Mouse (Mus musculus): ENCODE results near the gene Tbcd.

DNA sequence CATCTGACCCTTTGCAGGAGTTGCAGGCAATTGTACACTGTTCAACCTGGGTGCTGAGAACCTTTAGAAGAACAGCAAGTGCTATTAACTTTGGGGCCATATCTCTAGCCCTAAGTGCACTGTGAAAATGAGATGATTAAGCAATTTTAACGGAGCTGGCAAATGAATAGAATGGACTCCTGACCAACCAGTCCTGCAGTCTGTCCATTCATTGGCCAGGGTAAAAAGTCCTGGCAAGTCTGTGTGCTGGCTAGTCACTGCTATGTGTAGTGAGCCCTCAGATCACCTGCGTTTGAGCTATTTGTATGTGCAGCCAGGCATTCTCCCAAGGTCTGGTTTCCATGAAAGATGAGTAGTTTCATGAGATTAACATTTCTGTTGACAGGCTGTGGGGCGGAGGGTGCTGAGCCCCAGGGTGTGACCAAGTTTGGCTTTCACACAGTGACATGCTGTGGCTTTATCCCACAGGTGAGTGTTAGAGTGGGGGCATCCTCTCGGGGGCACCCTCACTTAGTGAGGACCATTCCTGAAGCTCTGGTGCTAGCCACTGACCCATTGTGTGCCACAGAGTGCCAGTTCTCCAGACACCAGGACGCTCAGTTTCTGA, 12.0 kb upstream of the Tbcd start:
- TF ChIP-seq POLR2A (IDR thresholded peaks at IDR 0.05; ENCODE audit: insufficient read length, low read depth) (no peak), E2F4 (IDR thresholded peaks at IDR 0.05; ENCODE audit: insufficient read depth) (no peak), TCF12 (IDR thresholded peaks at IDR 0.05; ENCODE audit: insufficient read depth, poor library complexity, severe bottlenecking) (peak; percentile 9), USF1 (IDR thresholded peaks at IDR 0.05; ENCODE audit: low read depth) (no peak), MAX (IDR thresholded peaks at IDR 0.05; ENCODE audit: low read depth) (no peak), MYOD1 (IDR thresholded peaks at IDR 0.05; ENCODE audit: control insufficient read depth in 1 of 3, insufficient read length in 2 of 3, low read depth in 2 of 3) (peak in 1 of 3 experiments; percentile 17), CEBPB (IDR thresholded peaks at IDR 0.05; ENCODE audit: insufficient read depth, poor library complexity, severe bottlenecking) (no peak), MYOG (IDR thresholded peaks at IDR 0.05; ENCODE audit: control insufficient read depth in 1 of 3, insufficient read depth in 1 of 3, insufficient read length in 2 of 3, low read depth in 2 of 3) (peak in 1 of 3 experiments; percentile 73), POLR2AphosphoS2 (IDR thresholded peaks at IDR 0.05; ENCODE audit: insufficient read length, low read depth) (no peak), REST (IDR thresholded peaks at IDR 0.05; ENCODE audit: insufficient read depth, insufficient read length) (no peak), SRF (IDR thresholded peaks at IDR 0.05; ENCODE audit: control insufficient read depth, insufficient read length, low read depth) (no peak)
